Mouse (Mus musculus) adrenal gland, adult 18-20 months (tissue): ENCODE measurements at regions not wholly inside any gene's neighbourhood (a gene's known extent, or its start where the extent isn't known, plus 50 kb on each side); places are given as distances from the start of the nearest gene placed in this dataset.

Experiments
- DNase-seq, 2 experiments: peaks; one replicate each; pipeline ENCODE4 v3.0.0; 2021 to 2022; ENCODE audit warnings: low spot score in 2 of 2

DNA sequence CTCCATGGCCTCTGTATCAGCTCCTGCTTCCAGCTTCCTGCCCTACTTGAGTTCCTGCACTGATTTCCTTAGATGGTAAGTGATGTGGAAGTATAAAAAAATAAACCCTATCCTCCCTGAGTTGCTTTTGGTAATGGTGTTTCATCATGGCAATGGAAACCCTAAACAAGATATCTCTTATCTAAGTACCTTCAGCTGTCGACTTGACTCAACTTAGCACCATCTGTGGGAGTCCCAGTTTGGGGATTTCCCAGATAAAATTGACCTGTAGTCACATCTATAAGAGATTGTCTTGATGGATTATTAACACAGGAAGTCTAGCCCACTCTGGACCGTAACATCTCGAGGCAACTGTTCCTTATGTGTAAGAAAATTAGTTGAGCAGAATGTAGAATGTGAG, 570.2 kb upstream of the Gm10306 start:
- no peak for DNase-seq

- DNase-seq: no peak
These were observed 566.0 kb upstream of the Gm10306 start for GRCm38 (mm10) chr4:93990273-93990869.

DNA sequence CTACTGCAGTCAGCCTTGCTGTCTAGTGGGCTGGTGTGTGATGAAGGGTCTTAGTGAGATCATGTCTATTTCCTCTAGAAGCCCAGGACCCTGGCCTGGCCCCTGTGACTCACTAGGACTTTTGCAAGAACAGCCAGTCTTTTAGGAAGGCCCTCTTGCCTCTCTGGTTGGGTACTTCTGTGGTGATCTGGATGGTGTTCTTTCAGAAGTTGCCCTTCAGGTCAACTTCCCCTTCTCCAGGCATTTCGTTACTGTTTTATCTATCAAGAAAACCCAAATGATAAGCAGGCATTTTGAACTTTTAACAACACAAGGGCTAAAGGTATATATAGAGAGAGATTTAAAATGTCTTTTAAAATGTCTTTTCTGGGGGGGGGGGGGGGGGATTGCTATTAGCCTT, 550.5 kb upstream of the Gm10306 start:
- DNase-seq: no peak

GRCm38 (mm10) chr4:94007088-94007768, 549.1 kb upstream of the Gm10306 start:
- peak in 1 of 2 experiments; percentile 24 for DNase-seq

DNA sequence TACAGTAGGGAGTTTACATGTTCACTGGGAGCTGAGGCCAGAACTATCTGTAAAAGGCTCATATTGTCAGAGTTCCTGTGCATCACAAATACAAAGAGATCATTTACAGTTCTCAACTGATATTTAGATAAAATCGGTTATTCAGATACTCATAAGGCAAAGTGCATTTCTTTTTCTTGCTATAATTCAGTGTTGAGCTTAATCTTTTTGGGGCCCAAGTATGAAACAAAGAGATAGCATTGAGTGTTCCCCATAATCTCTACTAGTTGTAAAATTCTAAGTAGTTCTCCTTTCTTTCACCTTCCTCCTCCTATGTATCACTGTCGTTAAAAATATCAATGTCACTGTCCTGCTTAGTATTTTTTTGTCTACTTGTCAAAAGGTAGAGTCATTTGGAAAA, 540.6 kb upstream of the Gm10306 start:
- no peak for DNase-seq

- no peak for DNase-seq
These were observed 538.6 kb upstream of the Gm10306 start for GRCm38 (mm10) chr4:94017702-94018101.

DNA sequence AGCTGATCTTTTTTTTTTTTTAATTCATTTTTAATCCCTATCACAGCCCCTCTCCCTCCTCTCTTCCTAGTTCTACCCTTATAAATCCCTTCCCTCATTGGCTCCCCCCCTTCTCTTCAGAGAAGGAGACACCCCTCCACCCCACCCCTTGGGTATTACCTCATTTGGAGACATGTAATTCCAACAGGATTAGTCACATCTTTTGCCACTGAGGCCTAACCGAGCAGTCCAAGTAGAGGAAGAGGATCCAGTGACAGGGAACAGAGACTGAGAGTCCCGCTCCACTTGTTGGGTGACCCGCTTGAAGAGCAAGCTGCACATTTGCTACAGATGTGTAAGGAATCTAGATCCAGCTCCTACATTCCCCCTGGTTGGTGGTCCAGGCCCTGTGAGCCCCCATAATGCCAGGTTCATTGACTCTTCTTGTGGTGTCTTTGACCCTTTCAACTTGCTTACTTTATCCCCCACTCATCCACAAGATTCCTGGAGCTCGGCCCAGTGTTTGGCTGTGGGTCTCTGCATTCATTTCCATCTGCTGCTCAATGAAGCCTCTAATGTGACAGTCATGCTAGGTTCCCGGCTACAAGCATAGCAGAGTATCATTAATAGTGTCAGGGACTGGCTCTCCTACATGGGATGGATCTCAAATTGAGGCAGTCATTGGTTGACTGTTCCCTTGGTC, 506.6 kb upstream of the Gm10306 start:
- DNase-seq: no peak

- DNase-seq: no peak
These were observed 503.8 kb upstream of the Gm10306 start for GRCm38 (mm10) chr4:94052249-94053162.

DNA sequence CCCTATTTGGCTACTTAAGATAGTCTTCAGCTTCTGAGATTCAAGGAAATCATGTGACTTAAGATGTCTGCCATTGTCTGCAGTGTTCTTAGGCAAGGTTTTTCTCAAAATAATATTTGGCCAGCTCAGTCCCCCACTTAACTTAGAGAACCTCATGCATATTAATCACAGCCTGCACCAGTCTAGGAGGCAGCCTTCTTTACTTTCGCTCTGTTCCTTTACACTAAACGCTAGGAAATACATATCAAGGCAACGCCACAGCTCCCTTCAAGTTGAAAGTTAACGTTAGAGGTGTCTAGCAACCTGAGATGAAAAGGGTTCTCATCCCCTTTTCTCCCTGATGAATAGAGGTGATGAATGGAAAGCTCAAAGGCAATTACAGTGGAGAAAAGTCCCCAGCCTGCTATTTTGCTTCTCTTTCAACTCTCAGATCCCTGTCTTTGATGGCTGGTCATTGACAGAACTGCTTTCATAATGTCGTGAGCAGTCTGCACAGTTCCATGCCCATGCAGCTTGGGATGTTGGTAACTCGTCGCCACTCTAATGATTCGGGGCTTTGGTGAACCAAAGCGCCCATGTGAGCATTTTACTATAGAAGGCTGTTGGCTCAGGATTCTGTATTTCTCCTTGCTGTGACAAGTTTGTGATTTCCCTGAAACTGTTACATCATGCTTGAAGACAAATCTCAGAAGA, 483.0 kb upstream of the Gm10306 start:
- no peak for DNase-seq

DNA sequence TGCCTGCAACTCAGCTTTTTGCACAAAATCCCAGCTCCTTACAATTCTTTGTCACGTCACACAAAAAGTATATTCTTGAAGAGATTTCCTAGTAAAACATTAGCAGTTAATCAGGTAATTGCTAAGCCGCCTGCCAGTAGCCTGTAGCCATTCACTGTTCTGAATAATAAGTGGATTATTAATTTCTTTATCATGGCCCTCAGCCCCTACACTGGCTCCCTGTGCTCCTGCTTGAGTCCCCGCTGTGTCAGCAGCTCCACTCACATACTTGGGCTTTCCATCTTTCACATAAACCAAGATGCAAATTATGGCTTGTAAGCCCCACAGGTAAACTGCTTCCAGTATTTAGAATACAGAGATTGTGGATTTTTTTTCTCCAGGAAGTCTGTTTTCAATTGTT, 473.5 kb upstream of the Gm10306 start:
- no peak for DNase-seq

- DNase-seq: no peak
These were observed 462.0 kb upstream of the Gm10306 start for GRCm38 (mm10) chr4:94094379-94094778.

DNA sequence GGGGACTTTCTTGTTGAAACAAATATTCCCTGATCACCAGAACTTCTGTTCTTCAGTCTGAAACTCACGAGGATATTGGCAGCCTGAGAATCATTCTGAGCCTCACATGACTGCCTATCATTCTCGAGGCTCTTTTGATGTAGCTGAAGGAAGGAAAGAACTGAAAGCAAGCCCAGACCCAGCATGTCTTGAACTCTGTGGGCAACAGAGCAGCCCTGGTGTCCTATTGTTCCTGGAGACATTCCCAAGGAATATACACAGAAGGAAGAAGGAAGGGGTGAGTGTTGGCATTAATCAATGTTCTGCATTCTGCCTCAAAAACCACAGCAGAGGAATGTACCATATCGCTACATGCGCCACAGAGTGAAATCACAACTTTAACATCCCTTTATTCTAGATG, 449.4 kb upstream of the Gm10306 start:
- DNase-seq: no peak

- no peak for DNase-seq
These were observed 439.5 kb upstream of the Gm10306 start for GRCm38 (mm10) chr4:94116881-94117280.

DNA sequence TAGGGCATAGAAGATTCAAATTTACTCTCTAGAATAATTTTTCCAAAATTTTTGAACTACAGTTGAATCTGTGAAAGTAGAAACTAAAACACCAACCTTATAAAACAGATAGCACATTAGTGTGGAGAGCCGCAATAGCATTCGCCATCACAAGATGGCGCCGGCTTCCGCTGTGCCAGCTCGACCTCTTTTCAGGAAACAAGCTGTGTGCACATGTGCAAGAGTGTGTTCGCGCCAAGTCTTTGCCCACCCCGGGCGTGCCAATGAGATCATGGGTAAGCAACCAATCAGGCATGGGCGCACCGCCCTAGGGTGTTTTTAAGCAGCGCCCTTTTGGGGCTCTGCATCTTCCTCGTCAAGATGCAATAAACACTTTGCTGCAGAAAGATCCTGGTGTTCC, 432.2 kb upstream of the Gm10306 start:
- DNase-seq: no peak

- no peak for DNase-seq
These were observed 418.4 kb upstream of the Gm10306 start for GRCm38 (mm10) chr4:94137921-94138320.

DNA sequence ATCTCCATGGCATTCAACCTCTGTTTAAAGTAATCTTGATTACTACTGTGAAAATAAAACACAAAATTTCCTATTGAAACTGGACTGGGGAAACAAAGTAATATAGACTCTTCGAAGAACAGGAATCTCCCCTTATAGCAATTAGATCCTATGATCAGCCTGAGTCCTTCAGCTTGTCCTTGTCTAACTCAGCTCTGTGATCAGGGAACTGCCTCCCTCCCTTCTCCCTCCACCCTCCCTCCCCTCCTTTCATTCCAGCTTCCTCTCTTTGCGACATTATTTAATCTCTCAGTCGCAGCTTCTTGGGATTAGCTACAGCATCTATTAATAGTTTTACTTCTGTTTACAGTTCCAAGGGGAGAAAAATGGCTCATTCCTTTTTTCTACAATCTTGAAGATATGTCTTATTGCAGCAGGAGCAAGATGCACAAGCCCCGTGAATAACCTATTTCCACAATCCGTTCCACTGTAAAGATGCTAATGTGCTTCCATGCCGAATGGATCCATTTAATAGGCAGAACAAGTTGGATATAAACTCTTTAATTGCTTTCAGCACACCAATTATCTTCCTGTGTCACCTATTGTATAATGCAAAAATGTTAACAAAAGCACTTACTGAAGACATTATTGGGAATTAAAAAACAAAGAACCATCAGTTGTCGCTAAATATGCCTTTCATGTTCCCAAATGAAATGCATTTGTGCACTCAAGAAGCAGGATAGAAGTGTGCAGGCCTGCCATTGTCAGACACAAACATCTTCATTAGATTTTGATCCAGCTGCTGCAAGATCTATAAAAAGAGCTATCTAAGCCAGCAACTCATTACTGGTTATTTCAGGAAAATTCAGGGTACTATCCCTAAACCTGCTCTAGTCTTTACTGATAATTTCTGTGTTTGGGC, 411.2 kb upstream of the Gm10306 start:
- no peak for DNase-seq

- no peak for DNase-seq
These were observed 408.3 kb upstream of the Gm10306 start for GRCm38 (mm10) chr4:94147964-94148533.

DNA sequence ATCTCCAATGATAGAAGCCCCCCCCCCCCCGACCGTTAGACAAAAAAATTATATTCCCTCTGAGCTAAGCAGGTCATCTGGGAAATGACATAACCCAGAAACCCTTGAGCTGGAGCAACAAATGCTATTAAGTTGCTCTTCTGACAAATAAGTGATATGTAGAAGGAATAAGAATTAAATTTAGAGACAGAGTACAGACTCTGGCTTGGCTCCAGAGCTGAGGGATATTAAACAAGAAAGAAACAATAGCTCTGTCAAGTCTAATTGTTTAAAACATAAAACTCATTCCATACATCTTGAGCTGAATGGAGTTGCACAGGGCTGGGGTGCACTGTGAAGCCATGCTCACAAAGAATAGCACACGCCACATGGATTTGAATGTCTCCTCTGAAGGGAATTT, 407.3 kb upstream of the Gm10306 start:
- DNase-seq: no peak

DNA sequence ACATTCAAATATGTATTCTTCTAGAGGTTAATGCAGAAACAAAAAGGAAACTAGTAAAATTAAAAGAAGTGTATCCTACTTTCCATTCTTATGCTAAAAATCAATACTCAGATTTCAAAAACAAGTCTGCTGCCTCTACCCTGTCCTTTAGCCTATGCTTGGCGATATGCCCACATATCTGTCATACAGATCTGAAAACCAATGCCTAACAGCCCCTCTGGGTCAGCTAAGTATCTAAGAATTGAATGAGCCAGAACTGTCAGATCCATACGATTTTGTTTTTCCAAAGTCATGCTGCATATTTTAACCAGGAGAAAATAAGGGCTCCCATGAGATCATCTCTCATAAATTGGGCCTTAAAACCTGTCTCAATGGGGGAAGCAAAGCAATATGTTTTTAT, 395.7 kb upstream of the Gm10306 start:
- no peak for DNase-seq

DNA sequence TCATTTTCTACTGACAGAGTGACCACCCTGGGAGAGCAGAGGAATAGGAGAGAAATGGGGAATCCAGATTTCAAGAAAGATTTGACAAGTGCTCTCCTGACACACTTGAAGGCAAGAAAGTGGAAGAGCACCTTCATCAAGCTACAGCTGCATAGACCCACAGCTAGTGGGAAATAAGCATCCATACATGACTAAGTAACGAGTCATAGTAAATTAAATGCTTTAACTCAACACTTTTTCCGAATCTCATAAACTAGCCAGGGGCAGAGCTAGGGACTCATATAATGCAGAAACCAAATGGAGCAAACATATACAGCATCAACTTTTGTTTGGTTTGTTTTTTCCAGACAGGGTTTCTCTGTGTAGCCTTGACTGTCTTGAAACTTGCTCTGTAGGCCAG, 383.2 kb upstream of the Gm10306 start:
- DNase-seq: no peak
